Mouse (Mus musculus) ES-Bruce4 (cell line): ENCODE measurements around the gene Olfr1269. TPM values are rescaled to one million over a fixed set of nuclear protein-coding genes. Genes with fewer than 3 reads are reported as not detected.

Experiments
- H3K27ac ChIP-seq: 2 replicates; pipeline ENCODE4 v1.5.1; 2012; ENCODE audit warnings: low read length, inconsistent platforms; ENCODE audit not compliant: insufficient read depth
- H3K27me3 ChIP-seq: 2 replicates; pipeline ENCODE4 v1.6.1; 2012; ENCODE audit warnings: mild to moderate bottlenecking, low read length, inconsistent platforms; ENCODE audit not compliant: control insufficient read depth, poor library complexity, insufficient read depth, severe bottlenecking
- H3K36me3 ChIP-seq: 2 replicates; pipeline ENCODE4 v1.6.1; 2012; ENCODE audit warnings: inconsistent platforms, mild to moderate bottlenecking, low read length, moderate library complexity; ENCODE audit not compliant: control insufficient read depth, poor library complexity, insufficient read depth, severe bottlenecking
- H3K4me1 ChIP-seq: one replicate; pipeline ENCODE4 v1.8.1; 2011; ENCODE audit warnings: low read length; ENCODE audit not compliant: control insufficient read depth, insufficient read depth
- H3K4me3 ChIP-seq: 2 replicates; pipeline ENCODE4 v1.5.1; 2011; ENCODE audit warnings: low read depth, mild to moderate bottlenecking, low read length
- H3K9ac ChIP-seq: 2 replicates; pipeline ENCODE4 v1.6.1; 2012; ENCODE audit warnings: low read depth, mild to moderate bottlenecking, inconsistent platforms; ENCODE audit not compliant: poor library complexity, severe bottlenecking
- H3K9me3 ChIP-seq: replicated peaks from 2 replicates; pipeline ENCODE4 v1.6.1; 2012; ENCODE audit warnings: mild to moderate bottlenecking, low read length, inconsistent platforms; ENCODE audit not compliant: control insufficient read depth, poor library complexity, insufficient read depth, severe bottlenecking
- CTCF ChIP-seq: IDR thresholded peaks from one replicate; pipeline ENCODE4 v1.8.1; 2011; ENCODE audit warnings: low read depth, low read length
- EP300 ChIP-seq: IDR thresholded peaks from 2 replicates; pipeline ENCODE4 v1.6.1; 2011; ENCODE audit warnings: low read depth, low read length; ENCODE audit not compliant: insufficient read depth
- POLR2A ChIP-seq: IDR thresholded peaks from one replicate; pipeline ENCODE4 v1.8.1; 2011; ENCODE audit warnings: low read length; ENCODE audit not compliant: insufficient read depth
- polyA plus RNA-seq: library from polyadenylated mRNA; stranded (reverse); fragments of >200 nt; gene quantifications from 2 replicates; pipeline ENCODE4 v1.2.4, GENCODE M21; 2011; ENCODE audit warnings: low read depth; ENCODE audit not compliant: missing spikeins, insufficient read depth, insufficient read length

The Olfr1269 gene
- polyA plus RNA-seq: not detected in 2 replicates

DNA sequence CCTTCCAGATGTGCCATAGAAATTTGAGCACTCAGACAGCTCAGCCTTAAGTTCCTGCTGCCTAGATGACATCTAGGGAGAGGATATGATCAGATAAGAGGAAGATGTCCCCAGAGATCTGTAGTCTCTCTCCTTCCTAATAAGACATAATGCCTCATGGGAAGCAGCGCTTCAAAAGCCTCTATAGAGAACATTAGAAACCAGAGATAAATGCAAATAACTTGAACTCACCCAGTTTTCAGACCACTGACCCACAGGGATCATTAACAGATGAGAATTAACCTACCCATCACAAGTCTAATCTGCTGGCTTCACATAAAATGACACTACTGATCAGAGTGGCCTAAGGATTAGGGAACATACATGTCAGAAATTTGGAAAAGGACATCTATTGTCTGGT is at the start of gene Olfr1269:
Olfr1269 (minus strand) TSS at position 101 of the 400 bp plus-strand sequence.
- no peaks in the 10 kb centered on the region for H3K27me3 ChIP-seq

DNA sequence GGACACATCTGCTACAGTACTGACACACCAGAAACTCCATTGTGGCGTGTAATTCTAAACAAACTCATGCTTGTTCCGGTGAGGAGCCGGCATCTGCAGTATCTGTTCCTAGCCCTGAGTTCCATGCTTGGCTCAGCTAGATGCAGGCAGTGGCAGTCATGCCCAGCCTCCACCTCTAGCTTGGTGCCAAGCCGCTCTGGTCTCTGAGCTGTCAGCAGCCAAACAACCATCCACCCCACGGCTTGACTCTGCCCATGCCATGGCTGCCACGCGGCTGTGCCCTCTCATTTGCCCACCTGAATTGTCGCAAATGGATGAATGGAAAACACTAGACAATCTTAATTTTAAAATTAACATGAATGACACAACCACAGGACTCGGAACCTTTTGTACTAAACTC is 32.7 kb upstream of the Olfr1269 start:
- Histone ChIP-seq H3K9me3 (no peaks in the 10 kb centered on the region), H3K9ac (no peak overlapping the region), H3K27ac (no peak overlapping the region), H3K4me3 (no peak overlapping the region), H3K36me3 (no peaks in the 10 kb centered on the region), H3K4me1 (no peaks in the 10 kb centered on the region), H3K27me3 (no peaks in the 10 kb centered on the region)
- TF ChIP-seq POLR2A: no peak

More for the DNA sequence above, at the start of gene Olfr1269:
- no peak within 1 kb of the TSS for H3K9ac ChIP-seq
- TF ChIP-seq CTCF (no peak), POLR2A (no peak), EP300 (no peak)
- no peaks in the 10 kb centered on the region for H3K36me3 ChIP-seq
- no peak within 1 kb of the TSS for H3K4me3 ChIP-seq
- no peaks in the 10 kb centered on the region for H3K9me3 ChIP-seq
- H3K4me1 ChIP-seq: no peaks in the 10 kb centered on the region
- H3K27ac ChIP-seq: no peak within 1 kb of the TSS

DNA sequence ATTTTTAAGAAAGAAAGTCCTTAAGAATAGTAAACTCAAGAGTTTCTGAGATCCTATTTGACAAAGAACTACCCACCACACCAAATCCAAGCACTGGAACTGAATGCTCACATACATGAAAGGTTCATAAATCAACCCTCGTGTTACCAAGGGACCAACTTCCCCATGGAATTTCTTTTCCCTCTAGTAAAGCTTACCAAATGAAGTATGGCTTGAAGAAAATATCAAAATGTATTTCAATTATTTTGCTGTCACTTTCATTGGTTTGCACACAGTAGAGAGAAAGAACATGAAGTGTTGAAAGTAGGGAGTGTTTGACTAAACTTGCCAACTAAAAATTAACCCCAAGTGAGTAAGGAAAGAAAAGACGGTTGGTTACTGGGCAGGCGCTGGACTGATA is 31.8 kb upstream of the Olfr1269 start, which contains the start of gene Olfr1270:
Olfr1270 (minus strand) TSS at position 101 of the 400 bp plus-strand sequence.
- Histone ChIP-seq H3K27me3 (no peaks in the 10 kb centered on the region), H3K27ac (no peak within 1 kb of the TSS), H3K4me3 (no peak within 1 kb of the TSS), H3K9ac (no peak within 1 kb of the TSS), H3K36me3 (no peaks in the 10 kb centered on the region), H3K9me3 (no peaks in the 10 kb centered on the region), H3K4me1 (no peaks in the 10 kb centered on the region)
- no peak for TF ChIP-seq CTCF
- TF ChIP-seq EP300: no peak
- no peak for TF ChIP-seq POLR2A

DNA sequence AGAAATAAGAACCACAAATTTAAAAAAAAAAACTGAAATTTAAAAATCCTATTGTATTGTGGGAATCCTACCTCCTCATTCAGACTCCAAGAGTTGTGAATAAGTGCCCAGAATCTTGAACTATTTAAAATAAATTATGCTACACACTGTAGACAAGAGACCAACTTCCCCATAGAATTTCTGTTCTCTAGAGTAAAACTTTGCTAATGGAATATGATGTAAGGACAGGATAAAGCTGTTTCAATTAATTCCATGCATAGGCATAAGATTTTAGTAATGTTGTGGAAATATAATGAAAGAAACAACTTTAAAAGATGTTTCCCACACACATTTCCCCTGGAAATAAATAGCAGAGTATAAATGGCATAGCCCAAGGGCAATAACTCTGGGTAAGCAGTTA is 21.0 kb upstream of the Olfr1269 start, which contains the start of gene Olfr32:
Olfr32 (minus strand) TSS at position 101 of the 400 bp plus-strand sequence.
- Histone ChIP-seq H3K27me3 (no peaks in the 10 kb centered on the region), H3K9me3 (no peaks in the 10 kb centered on the region), H3K36me3 (no peaks in the 10 kb centered on the region), H3K4me1 (no peaks in the 10 kb centered on the region), H3K27ac (no peak within 1 kb of the TSS), H3K4me3 (no peak within 1 kb of the TSS), H3K9ac (no peak within 1 kb of the TSS)
- TF ChIP-seq POLR2A (no peak), CTCF (no peak), EP300 (no peak)

- Histone ChIP-seq H3K4me3 (no peak overlapping the region), H3K36me3 (no peaks in the 10 kb centered on the region), H3K27me3 (no peaks in the 10 kb centered on the region), H3K27ac (no peak overlapping the region), H3K9ac (no peak overlapping the region), H3K9me3 (no peaks in the 10 kb centered on the region), H3K4me1 (no peaks in the 10 kb centered on the region)
- TF ChIP-seq CTCF (no peak), POLR2A (no peak), EP300 (no peak)
Observed at GRCm38 (mm10) chr2:90070065-90070464, 51.1 kb downstream of the Olfr1269 start.

Other genes with a start within 250 kb of the Olfr1269 start
- not detected in 2 replicates for gene Olfr1257, start 243.0 kb downstream of the Olfr1269 start, polyA plus RNA-seq
- gene Olfr1258, start 194.1 kb downstream of the Olfr1269 start, polyA plus RNA-seq: not detected in 2 replicates
- not detected in 2 replicates for gene Olfr1259, start 172.7 kb downstream of the Olfr1269 start, polyA plus RNA-seq
- not detected in 2 replicates for gene Olfr1260, start 147.1 kb downstream of the Olfr1269 start, polyA plus RNA-seq
- gene Olfr1261, start 130.2 kb downstream of the Olfr1269 start, polyA plus RNA-seq: not detected in 2 replicates
- gene Olfr1262, start 121.3 kb downstream of the Olfr1269 start, polyA plus RNA-seq: not detected in 2 replicates
- gene Olfr1263, start 109.3 kb downstream of the Olfr1269 start, polyA plus RNA-seq: not detected in 2 replicates
- gene Olfr1264, start 95.8 kb downstream of the Olfr1269 start, polyA plus RNA-seq: not detected in 2 replicates
- gene Olfr1265, start 86.1 kb downstream of the Olfr1269 start, polyA plus RNA-seq: not detected in 2 replicates
- gene Olfr140, start 57.8 kb downstream of the Olfr1269 start, polyA plus RNA-seq: not detected in 2 replicates
- gene Olfr32, start 20.9 kb upstream of the Olfr1269 start, polyA plus RNA-seq: not detected in 2 replicates
- not detected in 2 replicates for gene Olfr1270, start 31.7 kb upstream of the Olfr1269 start, polyA plus RNA-seq
- gene Olfr1506, start 103.1 kb upstream of the Olfr1269 start, polyA plus RNA-seq: not detected in 2 replicates
- not detected in 2 replicates for gene Olfr142, start 136.2 kb upstream of the Olfr1269 start, polyA plus RNA-seq
- 0.11 TPM in 1 of 2 replicates, not detected in the other for gene Olfr1271, start 149.6 kb upstream of the Olfr1269 start, polyA plus RNA-seq
- not detected in 2 replicates for gene Olfr1272, start 171.4 kb upstream of the Olfr1269 start, polyA plus RNA-seq
- gene Gm13769, start 200.8 kb upstream of the Olfr1269 start, polyA plus RNA-seq: 1.1 and 1.6 TPM in 2 replicates